Mouse (Mus musculus): ENCODE data around the gene Rprd1b.
A peak's percentile ranks its signal among the peaks of the same experiment; 100 is the strongest.

Rprd1b gene

GRCm38 (mm10) chr2:158028354-158028863, at the start of gene Rprd1b, which contains the start of gene Tti1:
Rprd1b (plus strand) TSS chr2:158028497.
Tti1 (minus strand) TSS chr2:158028433.
- DNase-seq, result peak; percentile 94 to 95

GRCm38 (mm10) chr2:157979241-157979640, 49.1 kb upstream of the Rprd1b start:
- DNase-seq, result no peak

- no peak for DNase-seq
Measured at GRCm38 (mm10) chr2:157982727-157983126, 45.6 kb upstream of the Rprd1b start.

- DNase-seq, result no peak
Measured at GRCm38 (mm10) chr2:157983276-157983675, 45.0 kb upstream of the Rprd1b start.

GRCm38 (mm10) chr2:157985611-157986010, 42.7 kb upstream of the Rprd1b start:
- peak; percentile 15 to 28 for DNase-seq

GRCm38 (mm10) chr2:157986235-157986634, 42.1 kb upstream of the Rprd1b start:
- no peak for DNase-seq

GRCm38 (mm10) chr2:157988416-157989190, 39.7 kb upstream of the Rprd1b start:
- DNase-seq, result no peak

- DNase-seq, result no peak
Measured at GRCm38 (mm10) chr2:157989946-157990345, 38.4 kb upstream of the Rprd1b start.

GRCm38 (mm10) chr2:157991026-157991425, 37.3 kb upstream of the Rprd1b start:
- no peak for DNase-seq

GRCm38 (mm10) chr2:157992501-157992900, 35.8 kb upstream of the Rprd1b start:
- peak in 1 of 2 experiments; percentile 13 for DNase-seq

GRCm38 (mm10) chr2:157998817-157999216, 29.5 kb upstream of the Rprd1b start:
- DNase-seq, result peak; percentile 75 to 79

- DNase-seq, result no peak
Measured at GRCm38 (mm10) chr2:158004620-158005019, 23.7 kb upstream of the Rprd1b start.

- DNase-seq, result no peak
Measured at GRCm38 (mm10) chr2:158005641-158006040, 22.7 kb upstream of the Rprd1b start.

- no peak for DNase-seq
Measured at GRCm38 (mm10) chr2:158009373-158009772, 18.9 kb upstream of the Rprd1b start.

GRCm38 (mm10) chr2:158012608-158013007, 15.7 kb upstream of the Rprd1b start:
- DNase-seq, result no peak

- no peak for DNase-seq
Measured at GRCm38 (mm10) chr2:158017330-158017729, 11.0 kb upstream of the Rprd1b start.

- DNase-seq, result no peak
Measured at GRCm38 (mm10) chr2:158027855-158028353, 393 bp upstream of the Rprd1b start.

GRCm38 (mm10) chr2:158030007-158030406, 1.7 kb downstream of the Rprd1b start:
- DNase-seq, result no peak

GRCm38 (mm10) chr2:158035813-158036212, 7.5 kb downstream of the Rprd1b start:
- DNase-seq, result no peak

- DNase-seq, result no peak
Measured at GRCm38 (mm10) chr2:158036408-158036807, 8.1 kb downstream of the Rprd1b start.

GRCm38 (mm10) chr2:158036953-158037352, 8.7 kb downstream of the Rprd1b start:
- DNase-seq, result no peak

- DNase-seq, result no peak
Measured at GRCm38 (mm10) chr2:158037571-158037970, 9.3 kb downstream of the Rprd1b start.

- DNase-seq, result no peak
Measured at GRCm38 (mm10) chr2:158039662-158040061, 11.4 kb downstream of the Rprd1b start.

- DNase-seq, result no peak
Measured at GRCm38 (mm10) chr2:158040396-158040795, 12.1 kb downstream of the Rprd1b start.
